Mouse (Mus musculus) C2C12 (cell line): Measurements from ENCODE around the gene Copg1.

Experiments used
- CEBPB ChIP-seq: IDR thresholded peaks from one replicate; pipeline ENCODE4 v1.6.1; 2011; ENCODE audit warnings: low read depth, mild to moderate bottlenecking, control low read depth, moderate library complexity
- CTCF ChIP-seq: IDR thresholded peaks from one replicate; pipeline ENCODE4 v1.5.1; 2011; ENCODE audit not compliant: control insufficient read depth, insufficient read depth, insufficient read length
- MAX ChIP-seq: IDR thresholded peaks from one replicate; pipeline ENCODE4 v1.6.1; 2011; ENCODE audit warnings: mild to moderate bottlenecking, control low read depth
- USF1 ChIP-seq: IDR thresholded peaks from one replicate; pipeline ENCODE4 v1.6.1; 2011; ENCODE audit warnings: low read depth, mild to moderate bottlenecking, control low read depth, moderate library complexity

DNA sequence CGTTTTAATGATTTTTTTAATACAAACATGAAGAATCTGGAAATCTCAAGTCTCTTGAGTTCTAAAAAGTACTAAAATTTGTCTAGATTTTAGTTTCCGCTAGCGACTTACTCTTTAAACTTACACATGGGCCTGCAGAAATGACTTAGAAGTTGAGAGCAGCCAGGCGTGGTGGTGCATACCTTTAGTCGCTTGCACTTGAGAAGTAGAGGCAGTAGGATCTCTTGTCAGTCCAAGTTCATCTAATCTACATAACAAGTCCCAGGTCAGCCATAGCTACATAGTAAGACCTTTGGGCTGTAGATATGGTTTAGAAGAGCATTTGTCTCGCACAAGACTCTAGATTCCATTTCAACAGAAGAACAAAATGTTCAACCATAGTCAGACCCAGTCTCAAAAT, 35.7 kb upstream of the Copg1 start:
- TF ChIP-seq CTCF (no peak), CEBPB (no peak), USF1 (no peak), MAX (no peak)
